Mouse (Mus musculus) spleen, adult 2 months (tissue): ENCODE data around the gene Slc24a3. TPM values are rescaled to one million over a fixed set of nuclear protein-coding genes. Genes with fewer than 3 reads are reported as not detected.

ENCODE experiments used
- DNase-seq, 2 experiments: peaks; one replicate each; pipeline versions ENCODE4 v3.0.0 to v3.0.0-alpha.2; 2012 to 2021; ENCODE audit warnings: low spot score in 2 of 2, low read depth in 1 of 2
- H3K27ac ChIP-seq: fragments of 200-500 bp; 2 replicates; pipeline ENCODE4 v1.5.1; 2012; ENCODE audit warnings: low read length, inconsistent platforms; ENCODE audit not compliant: insufficient read depth
- H3K27me3 ChIP-seq: fragments of 200-500 bp; 2 replicates; pipeline ENCODE4 v1.6.1; 2012; ENCODE audit warnings: mild to moderate bottlenecking, moderate library complexity, low read length, inconsistent platforms; ENCODE audit not compliant: control insufficient read depth, insufficient read depth
- H3K36me3 ChIP-seq: fragments of 200-500 bp; 2 replicates; pipeline ENCODE4 v1.6.1; 2012; ENCODE audit warnings: mild to moderate bottlenecking, low read length, inconsistent platforms; ENCODE audit not compliant: control insufficient read depth, insufficient read depth
- H3K4me1 ChIP-seq: fragments of 200-500 bp; 2 replicates; pipeline ENCODE4 v1.6.1; 2011; ENCODE audit warnings: inconsistent platforms; ENCODE audit not compliant: control insufficient read depth, insufficient read depth, insufficient read length
- H3K4me3 ChIP-seq: fragments of 200-500 bp; 2 replicates; pipeline ENCODE4 v1.5.1; 2011; ENCODE audit warnings: mild to moderate bottlenecking, inconsistent platforms; ENCODE audit not compliant: insufficient read depth, insufficient read length; ENCODE audit errors: extremely low read depth
- CTCF ChIP-seq: fragments of 200-500 bp; IDR thresholded peaks from 2 replicates; pipeline ENCODE4 v1.5.1; 2011; ENCODE audit warnings: mild to moderate bottlenecking, inconsistent platforms; ENCODE audit not compliant: insufficient read depth, insufficient read length, insufficient replicate concordance; ENCODE audit errors: extremely low read depth
- POLR2A ChIP-seq: fragments of 200-500 bp; IDR thresholded peaks from 2 replicates; pipeline ENCODE4 v1.6.1; 2011; ENCODE audit warnings: low read depth, low read length, inconsistent platforms
- WGBS: fragments of 180-500 bp; shearing (Covaris S2); methylation state at CpG from one replicate; pipeline ENCODE4 v1.1.7; 2018; 5-methylcytosine and 5-hydroxymethylcytosine counted together
- polyA plus RNA-seq: library from polyadenylated mRNA; depleted of rRNA; stranded (reverse); fragments of >200 nt; gene quantifications from 2 replicates; pipeline ENCODE4 v1.2.3, GENCODE M21; 2012

Slc24a3 gene
- polyA plus RNA-seq, 1 experiment, result 1.9 TPM

DNA sequence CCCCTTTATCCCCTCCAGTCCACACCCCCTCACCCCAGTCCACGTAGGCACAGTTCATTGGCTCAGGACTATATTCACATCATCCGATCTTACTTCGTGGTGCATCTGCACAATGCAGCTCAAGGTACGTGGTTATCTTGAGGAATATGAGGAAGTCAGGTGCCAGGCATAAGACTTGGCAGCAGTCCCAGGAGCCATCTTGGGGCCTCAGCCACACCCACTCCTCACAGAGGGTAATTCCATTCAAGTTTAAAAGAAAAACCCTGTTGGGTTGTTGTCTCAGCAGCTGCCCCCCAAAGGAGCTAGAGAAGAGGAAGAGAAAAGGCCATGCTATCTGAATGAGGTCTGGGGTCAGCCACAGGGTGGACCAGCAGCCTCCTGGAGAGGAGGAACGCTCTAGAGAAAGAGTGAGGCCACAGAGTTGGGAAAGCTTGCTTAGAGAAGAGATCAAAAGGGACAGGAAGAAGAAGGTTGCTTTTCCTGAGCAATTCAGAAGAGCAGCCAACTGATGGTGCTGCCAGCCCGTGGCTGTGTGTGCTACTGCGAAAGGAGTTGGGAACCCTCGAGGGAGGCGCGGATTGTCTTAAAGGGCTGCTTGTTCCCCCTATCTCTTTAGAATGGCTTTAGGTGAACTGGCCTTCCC is 523.9 kb downstream of the Slc24a3 start:
- 64% methylated on average over 10 of the region's 10 CpGs for whole genome bisulfite sequencing
- no peak overlapping the region for H3K27ac ChIP-seq
- no peak for DNase-seq

More for the DNA sequence above, 523.9 kb downstream of the Slc24a3 start:
- Histone ChIP-seq H3K4me3 (no peak overlapping the region), H3K4me1 (no peaks in the 10 kb centered on the region), H3K36me3 (no peaks in the 10 kb centered on the region), H3K27me3 (no peaks in the 10 kb centered on the region)
- no peak for TF ChIP-seq CTCF
- TF ChIP-seq POLR2A, result no peak
